9 mouse cellular contexts compared by ENCODE assay signal in genomic region chr6:113441147-113441680, GRCm38 (mm10). TPM values are rescaled to one million over a fixed set of nuclear protein-coding genes. Genes with fewer than 3 reads are reported as not detected.
DNase-seq lines count a peak whose midpoint lies in the region; ATAC-seq and TF ChIP-seq lines count a peak whose summit lies in the region.
"Had no signal": no experiment of that assay in that cellular context is flagged by ENCODE, and none has a peak within 500 bp of the region (broad histone marks: within the 10 kb centered on the region; RNA-seq: fewer than 3 reads in every experiment).

No protein-coding gene starts in this region.

- no peak overlapping the region for H3K4me2 ChIP-seq in kidney, embryonic 15.5 days

- DNase-seq in kidney, adult 2 months = peak; percentile 84
- peak; percentile 96 for DNase-seq in adipocyte (ENCODE audit: low spot score)
- peak; percentile 85 for DNase-seq in heart, embryonic 10.5 days (ENCODE audit: low spot score)
- peak; percentile 58 to 75 for DNase-seq in layer of hippocampus, postnatal 14 days (ENCODE audit: low spot score in 2 of 2)
- peak; percentile 92 for DNase-seq in naive thymus-derived CD4-positive, alpha-beta T cell, adult 2 months (ENCODE audit: low read depth)
- DNase-seq in testis, postnatal 14 days (ENCODE audit: low spot score) = peak; percentile 63

- WGBS in kidney, adult 2 months = 51% methylated on average over 7 of the region's 7 CpGs
- 54% methylated on average over 7 of the region's 7 CpGs for WGBS in kidney, embryonic 15.5 days
- WGBS in heart, embryonic 10.5 days = 54% methylated on average over 7 of the region's 7 CpGs

- H3K27ac ChIP-seq in kidney, adult 2 months (ENCODE audit: insufficient read depth, low read depth, low read length) = no peak overlapping the region
- H3K27ac ChIP-seq in kidney, embryonic 15.5 days = no peak overlapping the region
- H3K27ac ChIP-seq in heart, embryonic 10.5 days = no peak overlapping the region

- no peak overlapping the region for H3K4me3 ChIP-seq in kidney, adult 2 months (ENCODE audit: insufficient read depth, low read depth, low read length)
- H3K4me3 ChIP-seq in kidney, embryonic 15.5 days (replicated peaks) = no peak overlapping the region
- H3K4me3 ChIP-seq in heart, embryonic 10.5 days = no peak overlapping the region

- no peaks in the 10 kb centered on the region for H3K27me3 ChIP-seq in kidney, adult 2 months (replicated peaks; ENCODE audit: control insufficient read depth, insufficient read depth, low read length)
- H3K27me3 ChIP-seq in kidney, embryonic 15.5 days = no peaks in the 10 kb centered on the region
- H3K27me3 ChIP-seq in heart, embryonic 10.5 days (ENCODE audit: insufficient read depth, poor library complexity, severe bottlenecking) = no peaks in the 10 kb centered on the region

- no peak for TF ChIP-seq POLR2A in kidney, adult 2 months (IDR thresholded peaks at IDR 0.05; ENCODE audit: low read depth, low read length)

- no peak overlapping the region for H3K9ac ChIP-seq in kidney, embryonic 15.5 days

- peaks cover 15% of the 10 kb centered on the region for H3K4me1 ChIP-seq in kidney, adult 2 months (ENCODE audit: control insufficient read depth, insufficient read depth, low read length)
- peaks cover 28% of the 10 kb centered on the region for H3K4me1 ChIP-seq in kidney, embryonic 15.5 days
- H3K4me1 ChIP-seq in heart, embryonic 10.5 days = peaks cover 13% of the 10 kb centered on the region

- no peak for ATAC-seq in kidney, embryonic 15.5 days (replicated peaks; ENCODE audit: low FRiP score)
- peak; percentile 83 for ATAC-seq in common myeloid progenitor, adult 5-6 weeks (replicated peaks; ENCODE audit: low read depth, poor library complexity, severe bottlenecking)

- H3K36me3 ChIP-seq in kidney, adult 2 months (ENCODE audit: control insufficient read depth, insufficient read depth, low read length) = no peaks in the 10 kb centered on the region
- H3K36me3 ChIP-seq in kidney, embryonic 15.5 days = peaks cover 9% of the 10 kb centered on the region; the same call in 1 of the 2 replicates
- H3K36me3 ChIP-seq in heart, embryonic 10.5 days = peaks cover 7% of the 10 kb centered on the region; the same call in 1 of the 2 replicates

- no peaks in the 10 kb centered on the region for H3K9me3 ChIP-seq in kidney, embryonic 15.5 days (replicated peaks)
- H3K9me3 ChIP-seq in heart, embryonic 10.5 days = no peaks in the 10 kb centered on the region

- peak; percentile 84 for TF ChIP-seq CTCF in kidney, adult 2 months (conservative IDR thresholded peaks at IDR 0.05; ENCODE audit: insufficient read depth, insufficient read length, low read depth, low read length)

RNA-seq across cellular contexts. Expression of gene Jagn1, which starts 1.2 kb away (rescaled TPM):
- 81.6 and 82.0 TPM in 2 replicates for polyA plus RNA-seq in kidney, adult 2 months (2012; rRNA removed)
- polyA plus RNA-seq in kidney, embryonic 15.5 days (2015; fragmentation: Nextera tagmentation; extraction: Ambion mirVana) = 104 and 111 TPM in 2 replicates
- total RNA-seq in common myeloid progenitor, adult 5-6 weeks (2017) = 28.6 and 32.7 TPM in 2 replicates
- polyA plus RNA-seq in heart, embryonic 10.5 days (2016; fragmentation: Nextera tagmentation; extraction: Ambion mirVana) = 79.5 and 89.1 TPM in 2 replicates
- total RNA-seq in layer of hippocampus, postnatal 14 days (2021) = 10 to 100 TPM; 45.6 to 53.3 TPM

RNA-seq across cellular contexts. Expression of gene Cidec, which starts 5.7 kb away (rescaled TPM):
- polyA plus RNA-seq in kidney, adult 2 months (2012; rRNA removed) = 102 and 137 TPM in 2 replicates
- not detected in 2 replicates for polyA plus RNA-seq in kidney, embryonic 15.5 days (2015; fragmentation: Nextera tagmentation; extraction: Ambion mirVana)
- not detected in 2 replicates for total RNA-seq in common myeloid progenitor, adult 5-6 weeks (2017)
- polyA plus RNA-seq in heart, embryonic 10.5 days (2016; fragmentation: Nextera tagmentation; extraction: Ambion mirVana) = 0.10 TPM in 1 of 2 replicates, not detected in the other
- total RNA-seq in layer of hippocampus, postnatal 14 days (2021) = not detected
- polyA plus RNA-seq: myocyte had no signal

RNA-seq across cellular contexts. Expression of gene Il17re, which starts 17.1 kb away (rescaled TPM):
- 25.7 and 41.4 TPM in 2 replicates for polyA plus RNA-seq in kidney, adult 2 months (2012; rRNA removed)
- polyA plus RNA-seq in kidney, embryonic 15.5 days (2015; fragmentation: Nextera tagmentation; extraction: Ambion mirVana) = 6.1 and 7.8 TPM in 2 replicates
- total RNA-seq in common myeloid progenitor, adult 5-6 weeks (2017) = 1.6 and 2.6 TPM in 2 replicates
- 1.9 and 3.6 TPM in 2 replicates for polyA plus RNA-seq in heart, embryonic 10.5 days (2016; fragmentation: Nextera tagmentation; extraction: Ambion mirVana)
- under 1 TPM; 0.36 to 0.81 TPM for total RNA-seq in layer of hippocampus, postnatal 14 days (2021)
- polyA plus RNA-seq: myocyte had no signal

RNA-seq across cellular contexts. Expression of gene Rpusd3, which starts 22.1 kb away (rescaled TPM):
- polyA plus RNA-seq in kidney, adult 2 months (2012; rRNA removed) = 159 and 197 TPM in 2 replicates
- 24.0 and 25.3 TPM in 2 replicates for polyA plus RNA-seq in kidney, embryonic 15.5 days (2015; fragmentation: Nextera tagmentation; extraction: Ambion mirVana)
- total RNA-seq in common myeloid progenitor, adult 5-6 weeks (2017) = 5.5 and 9.0 TPM in 2 replicates
- 23.4 and 26.1 TPM in 2 replicates for polyA plus RNA-seq in heart, embryonic 10.5 days (2016; fragmentation: Nextera tagmentation; extraction: Ambion mirVana)
- total RNA-seq in layer of hippocampus, postnatal 14 days (2021) = 10 to 100 TPM; 24.7 to 28.7 TPM

RNA-seq across cellular contexts. Expression of gene Il17rc, which starts 30.0 kb away (rescaled TPM):
- polyA plus RNA-seq in kidney, adult 2 months (2012; rRNA removed) = 37.6 and 41.8 TPM in 2 replicates
- 18.5 and 19.6 TPM in 2 replicates for polyA plus RNA-seq in kidney, embryonic 15.5 days (2015; fragmentation: Nextera tagmentation; extraction: Ambion mirVana)
- total RNA-seq in common myeloid progenitor, adult 5-6 weeks (2017) = 0.09 and 0.44 TPM in 2 replicates
- 4.3 and 4.5 TPM in 2 replicates for polyA plus RNA-seq in heart, embryonic 10.5 days (2016; fragmentation: Nextera tagmentation; extraction: Ambion mirVana)
- 1 to 10 TPM; 3.4 to 3.8 TPM for total RNA-seq in layer of hippocampus, postnatal 14 days (2021)

Comparison
In these comparisons a context has a peak if more than half of its experiments do, and no peak if none do; other contexts are left out.
1. RNA of gene Cidec, which starts 5.7 kb away (polyA plus RNA-seq): 102 to 137 TPM in kidney, adult 2 months; 0.10 TPM in heart, embryonic 10.5 days and not detected in kidney, embryonic 15.5 days; every median in the first group is over 10 times any median in the second.
2. Peak in every context shown above with its lines, with median percentiles within 50 percentile points of each other: DNase-seq.